8 mouse cellular contexts compared by ENCODE assay signal in genomic region chr9:121856649-121857416, GRCm38 (mm10). TPM values are rescaled to one million over a fixed set of nuclear protein-coding genes. Genes with fewer than 3 reads are reported as not detected.
A peak's percentile ranks its signal among the peaks of the same experiment; 100 is the strongest.
DNase-seq lines count a peak whose midpoint lies in the region; ATAC-seq and TF ChIP-seq lines count a peak whose summit lies in the region.

No protein-coding gene starts in this region.

- intact Hi-C loops in left cerebral cortex, postnatal 4 days (cut with DNase I) = no loop called here

- ATAC-seq in forebrain, embryonic 12.5 days (ENCODE audit: low FRiP score) = no peak; the same call in 1 of the 2 replicates

- WGBS in lung, adult 2 months = under 1% methylated on average over 39 of the region's 39 CpGs
- whole genome bisulfite sequencing in forebrain, embryonic 12.5 days = 1% methylated on average over 39 of the region's 39 CpGs
- 2% methylated on average over 39 of the region's 39 CpGs for WGBS in midbrain, embryonic 10.5 days

- peak; percentile 42; the same call in 1 of the 2 replicates for TF ChIP-seq POLR2A in lung, adult 2 months (IDR thresholded peaks at IDR 0.05; ENCODE audit: borderline replicate concordance, extremely low read depth, low read depth, low read length)

- peaks cover 2% of the 10 kb centered on the region; the same call in 1 of the 2 replicates for H3K4me1 ChIP-seq in lung, adult 2 months (ENCODE audit: control insufficient read depth, insufficient read depth, low read length)
- peaks cover 13% of the 10 kb centered on the region for H3K4me1 ChIP-seq in forebrain, embryonic 12.5 days
- peaks cover 29% of the 10 kb centered on the region for H3K4me1 ChIP-seq in midbrain, embryonic 10.5 days

- H3K4me2 ChIP-seq in forebrain, embryonic 12.5 days = peak overlapping the region; percentile 93

- TF ChIP-seq CTCF in lung, adult 2 months (IDR thresholded peaks at IDR 0.05; ENCODE audit: insufficient read depth, low read length) = no peak

- H3K9me3 ChIP-seq in forebrain, embryonic 12.5 days = no peaks in the 10 kb centered on the region
- H3K9me3 ChIP-seq in midbrain, embryonic 10.5 days (replicated peaks) = no peaks in the 10 kb centered on the region

- peak overlapping the region; percentile 95 for H3K27ac ChIP-seq in forebrain, embryonic 12.5 days
- H3K27ac ChIP-seq in midbrain, embryonic 10.5 days (replicated peaks) = peak overlapping the region; percentile 98

- no peak for DNase-seq in lung, adult 2 months
- no peak for DNase-seq in lung, postnatal 10 days
- peak; percentile 53 for DNase-seq in adrenal gland, postnatal 25 days
- peak; percentile 66 for DNase-seq in kidney, postnatal 14 days
- no peak for DNase-seq in midbrain, embryonic 10.5 days (ENCODE audit: low spot score)
- DNase-seq in left cerebral cortex, postnatal 4 days = no peak
- no peak for DNase-seq in cerebellum, postnatal 14 days

- H3K9ac ChIP-seq in forebrain, embryonic 12.5 days = peak overlapping the region; percentile 89

- H3K36me3 ChIP-seq in forebrain, embryonic 12.5 days (replicated peaks) = peaks cover 6% of the 10 kb centered on the region
- H3K36me3 ChIP-seq in midbrain, embryonic 10.5 days = peaks cover 28% of the 10 kb centered on the region

- no peaks in the 10 kb centered on the region for H3K27me3 ChIP-seq in forebrain, embryonic 12.5 days
- no peaks in the 10 kb centered on the region for H3K27me3 ChIP-seq in midbrain, embryonic 10.5 days (ENCODE audit: low read depth, poor library complexity, severe bottlenecking)

- peak overlapping the region; percentile 93 for H3K4me3 ChIP-seq in lung, adult 2 months (replicated peaks; ENCODE audit: extremely low read depth, low read depth, low read length)
- H3K4me3 ChIP-seq in forebrain, embryonic 12.5 days (replicated peaks) = peak overlapping the region; percentile 76
- H3K4me3 ChIP-seq in midbrain, embryonic 10.5 days = peak overlapping the region; percentile 79

RNA-seq across cellular contexts. Expression of gene Higd1a, which starts 1.3 kb away (rescaled TPM):
- polyA plus RNA-seq in lung, adult 2 months (2012; rRNA removed) = 11.6 and 24.4 TPM in 2 replicates
- 77.9 and 79.7 TPM in 2 replicates for total RNA-seq in adrenal gland, postnatal 25 days (2021)
- polyA plus RNA-seq in forebrain, embryonic 12.5 days (2016; fragmentation: Nextera tagmentation; extraction: Ambion mirVana) = 153 and 158 TPM in 2 replicates
- polyA plus RNA-seq in midbrain, embryonic 10.5 days (2016; fragmentation: Nextera tagmentation; extraction: Ambion mirVana) = 207 and 245 TPM in 2 replicates
- 10 to 100 TPM; 55.9 to 58.7 TPM for total RNA-seq in left cerebral cortex, postnatal 4 days (2021)

RNA-seq across cellular contexts. Expression of gene Ccdc13, which starts 17.6 kb away (rescaled TPM):
- 4.2 and 5.1 TPM in 2 replicates for polyA plus RNA-seq in lung, adult 2 months (2012; rRNA removed)
- total RNA-seq in adrenal gland, postnatal 25 days (2021) = 1.3 and 1.5 TPM in 2 replicates
- 3.1 and 3.6 TPM in 2 replicates for polyA plus RNA-seq in forebrain, embryonic 12.5 days (2016; fragmentation: Nextera tagmentation; extraction: Ambion mirVana)
- 2.4 and 2.9 TPM in 2 replicates for polyA plus RNA-seq in midbrain, embryonic 10.5 days (2016; fragmentation: Nextera tagmentation; extraction: Ambion mirVana)
- 1 to 10 TPM; 3.9 to 4.3 TPM for total RNA-seq in left cerebral cortex, postnatal 4 days (2021)

RNA-seq across cellular contexts. Expression of gene Ackr2, which starts 41.3 kb away (rescaled TPM):
- 43.2 and 46.8 TPM in 2 replicates for polyA plus RNA-seq in lung, adult 2 months (2012; rRNA removed)
- 0.33 and 0.52 TPM in 2 replicates for total RNA-seq in adrenal gland, postnatal 25 days (2021)
- 0.89 and 1.2 TPM in 2 replicates for polyA plus RNA-seq in forebrain, embryonic 12.5 days (2016; fragmentation: Nextera tagmentation; extraction: Ambion mirVana)
- polyA plus RNA-seq in midbrain, embryonic 10.5 days (2016; fragmentation: Nextera tagmentation; extraction: Ambion mirVana) = 0.78 and 0.84 TPM in 2 replicates
- total RNA-seq in left cerebral cortex, postnatal 4 days (2021) = 1 to 10 TPM; 1.7 to 4.3 TPM

RNA-seq across cellular contexts. Expression of gene Cyp8b1, which starts 59.3 kb away (rescaled TPM):
- polyA plus RNA-seq in lung, adult 2 months (2012; rRNA removed) = 0.90 and 1.1 TPM in 2 replicates
- total RNA-seq in adrenal gland, postnatal 25 days (2021) = 0.36 and 2.7 TPM in 2 replicates
- polyA plus RNA-seq in forebrain, embryonic 12.5 days (2016; fragmentation: Nextera tagmentation; extraction: Ambion mirVana) = not detected in 2 replicates
- polyA plus RNA-seq in midbrain, embryonic 10.5 days (2016; fragmentation: Nextera tagmentation; extraction: Ambion mirVana) = not detected in 2 replicates
- total RNA-seq in left cerebral cortex, postnatal 4 days (2021) = not detected

Comparison
In these comparisons a context has a peak if more than half of its experiments do, and no peak if none do; other contexts are left out.
1. DNase-seq: peak in adrenal gland, postnatal 25 days (single experiment) and kidney, postnatal 14 days (single experiment); none in lung, adult 2 months (single experiment), lung, postnatal 10 days (single experiment), midbrain, embryonic 10.5 days (single experiment), left cerebral cortex, postnatal 4 days (single experiment) and cerebellum, postnatal 14 days (0 of 2).
2. RNA of gene Ackr2, which starts 41.3 kb away (polyA plus RNA-seq): 43.2 to 46.8 TPM in lung, adult 2 months; 0.89 to 1.2 TPM in forebrain, embryonic 12.5 days and 0.78 to 0.84 TPM in midbrain, embryonic 10.5 days; every median in the first group is over 10 times any median in the second.
3. Peak in every context shown above with its lines, with median percentiles within 50 percentile points of each other: H3K4me3 ChIP-seq.